Mouse (Mus musculus) kidney, adult 10 weeks (tissue): Measurements from ENCODE around the gene 1700015F17Rik. TPM values are rescaled to one million over a fixed set of nuclear protein-coding genes. Genes with fewer than 3 reads are reported as not detected.

Experiments used
- polyA plus RNA-seq: library from polyadenylated mRNA; stranded (reverse); fragments of 350-450 nt; fragmentation: Illumina TruSeq; extraction: RNeasy Lipid Tissue Mini Kit (QIAGEN cat#74804); gene quantifications from one replicate; pipeline ENCODE4 v1.2.3, GENCODE M21; 2014; ENCODE audit warnings: low read depth, low replicate concordance

Gene 1700015F17Rik
- polyA plus RNA-seq = not detected

DNA sequence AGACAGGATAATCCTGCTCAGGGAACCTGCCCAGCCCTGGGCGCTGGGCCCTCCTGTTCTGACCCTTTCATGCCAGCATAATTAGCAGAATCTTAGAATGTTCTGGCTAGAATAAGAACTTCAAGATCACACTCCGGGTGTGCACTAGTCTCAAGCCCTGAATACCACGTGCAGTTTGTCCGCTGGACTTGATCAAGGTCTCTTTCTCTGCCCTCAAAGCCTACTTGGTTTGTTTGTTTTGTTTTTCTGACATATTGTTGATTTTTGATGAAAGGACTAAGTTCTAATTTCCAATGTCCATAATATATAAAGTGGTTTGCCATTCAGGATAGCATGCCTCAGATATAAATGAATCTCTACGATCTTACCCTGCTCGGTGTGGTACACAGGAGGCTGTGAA, at the start of gene 1700015F17Rik:
1700015F17Rik (minus strand) TSS at position 101 of the 400 bp plus-strand sequence.

GRCm38 (mm10) chr5:5514196-5515076, 35.5 kb upstream of the 1700015F17Rik start, which contains the start of gene Cldn12:
Gene Cldn12 (minus strand): TSS chr5:5514958.

GRCm38 (mm10) chr5:5419992-5420455, 58.9 kb downstream of the 1700015F17Rik start, which contains the start of gene Cdk14:
Gene Cdk14 (minus strand): TSS chr5:5420312.

Other genes with a start within 250 kb of the 1700015F17Rik start
- 6.8 TPM for gene Cdk14, start 58.8 kb downstream of the 1700015F17Rik start, polyA plus RNA-seq
- gene Cldn12, start 35.8 kb upstream of the 1700015F17Rik start, polyA plus RNA-seq = 181 TPM
- gene Gtpbp10, start 80.4 kb upstream of the 1700015F17Rik start, polyA plus RNA-seq = 62.8 TPM
- gene Gm8773, start 94.7 kb upstream of the 1700015F17Rik start, polyA plus RNA-seq = not detected
- 21.2 TPM for gene Cfap69, start 185.1 kb upstream of the 1700015F17Rik start, polyA plus RNA-seq
- 196 TPM for gene Steap2, start 215.4 kb upstream of the 1700015F17Rik start, polyA plus RNA-seq